Mouse (Mus musculus) forebrain, embryonic 13.5 days (tissue): Measurements from ENCODE around the gene Rsl1d1. TPM values are rescaled to one million over a fixed set of nuclear protein-coding genes. Genes with fewer than 3 reads are reported as not detected.
"Not testable (repeated sequence)": the region's sequence is repeated elsewhere in the genome, so short reads cannot be mapped to it uniquely, and the experiment has no call there.

Source experiments
- ATAC-seq: fragments of 200-750 bp; cut with Nextera tagmentation; 2 replicates; pipeline ENCODE4 v1.8.0; 2017
- H3K27ac ChIP-seq: fragments of 300-500 bp; sonication (generic); 2 replicates; pipeline ENCODE4 v1.5.1; 2015; ENCODE audit warnings: inconsistent platforms, mild to moderate bottlenecking, moderate library complexity
- H3K27me3 ChIP-seq: fragments of 300-500 bp; sonication (generic); 2 replicates; pipeline ENCODE4 v1.6.1; 2015; ENCODE audit warnings: mild to moderate bottlenecking, inconsistent platforms
- H3K36me3 ChIP-seq: fragments of 300-500 bp; sonication (generic); 2 replicates; pipeline ENCODE4 v1.6.1; 2015; ENCODE audit warnings: mild to moderate bottlenecking, inconsistent platforms; ENCODE audit not compliant: poor library complexity, severe bottlenecking
- H3K4me1 ChIP-seq: fragments of 300-500 bp; sonication (generic); 2 replicates; pipeline ENCODE4 v1.6.1; 2015; ENCODE audit warnings: inconsistent platforms
- H3K4me2 ChIP-seq: fragments of 300-500 bp; sonication (generic); 2 replicates; pipeline ENCODE4 v1.6.1; 2015; ENCODE audit warnings: inconsistent platforms, mild to moderate bottlenecking, moderate library complexity
- H3K4me3 ChIP-seq: fragments of 300-500 bp; sonication (generic); 2 replicates; pipeline ENCODE4 v1.5.1; 2015; ENCODE audit warnings: mild to moderate bottlenecking, inconsistent platforms
- H3K9ac ChIP-seq: fragments of 300-500 bp; sonication (generic); 2 replicates; pipeline ENCODE4 v1.6.1; 2015; ENCODE audit warnings: mild to moderate bottlenecking, inconsistent platforms
- H3K9me3 ChIP-seq: fragments of 300-500 bp; sonication (generic); replicated peaks from 2 replicates; pipeline ENCODE4 v1.6.1; 2016; ENCODE audit warnings: inconsistent platforms
- WGBS: fragments of 180-500 bp; shearing (Covaris S2); methylation state at CpG from one replicate; pipeline ENCODE4 v1.1.7; 2015; 5-methylcytosine and 5-hydroxymethylcytosine counted together
- microRNA-seq: library from miRNA; unstranded; fragments of <30 nt; microRNA quantifications from one replicate; pipeline ENCODE4, GENCODE M21; 2016
- polyA plus RNA-seq: library from polyadenylated mRNA; unstranded; fragments of >200 nt; fragmentation: Nextera tagmentation; extraction: Ambion mirVana; gene quantifications from 2 replicates; pipeline ENCODE4 v1.2.1, GENCODE M21; 2015

Rsl1d1 gene
- polyA plus RNA-seq, 1 experiment from 2014 or later, result 193 TPM

GRCm38 (mm10) chr16:11143706-11144483 lies 59.2 kb downstream of the Rsl1d1 start:
- not testable (repeated sequence) for H3K4me1 ChIP-seq, H3K27ac ChIP-seq, ATAC-seq, H3K4me3 ChIP-seq, H3K9ac ChIP-seq, H3K27me3 ChIP-seq, H3K9me3 ChIP-seq
- 0 out of 2 replicates have a peak overlapping the region, but pooled peaks have one; percentile 17 for H3K4me2 ChIP-seq
- 16% methylated on average over 56 of the region's 56 CpGs for WGBS
- peaks cover 62% of the 10 kb centered on the region for H3K36me3 ChIP-seq

Small RNA genes within 50 kb of the gene (microRNA-seq; reads per million reads assigned to microRNA genes)
- gene Gm23935, result 62.5 reads per million, percentile 44 among the genes with 10 or more reads in this experiment

Other genes starting within 250 kb of the Rsl1d1 start
- 122 and 140 TPM in 2 replicates for gene Snn, start 142.4 kb downstream of the Rsl1d1 start, polyA plus RNA-seq
- gene Litaf, start 137.2 kb downstream of the Rsl1d1 start, polyA plus RNA-seq, result 59.2 and 59.3 TPM in 2 replicates
- 26.0 and 26.4 TPM in 2 replicates for gene Txndc11, start 68.7 kb downstream of the Rsl1d1 start, polyA plus RNA-seq
- gene Zc3h7a, start 26.9 kb downstream of the Rsl1d1 start, polyA plus RNA-seq, result 75.4 and 79.6 TPM in 2 replicates
- gene Gspt1, start 51.0 kb upstream of the Rsl1d1 start, polyA plus RNA-seq, result 60.3 and 64.9 TPM in 2 replicates
- 0.21 TPM in 1 of 2 replicates, not detected in the other for gene Tnfrsf17, start 110.5 kb upstream of the Rsl1d1 start, polyA plus RNA-seq
- 13.0 and 15.7 TPM in 2 replicates for gene Snx29, start 119.6 kb upstream of the Rsl1d1 start, polyA plus RNA-seq